Mouse (Mus musculus) lung, embryonic 14.5 days (tissue): Measurements from ENCODE around the gene Snd1. TPM values are rescaled to one million over a fixed set of nuclear protein-coding genes. Genes with fewer than 3 reads are reported as not detected.

Source experiments
- ATAC-seq: fragments of 200-750 bp; cut with Nextera tagmentation; 2 replicates; pipeline ENCODE4 v1.8.0; 2017; ENCODE audit warnings: mild to moderate bottlenecking, moderate TSS enrichment, moderate library complexity; ENCODE audit not compliant: insufficient read depth
- DNase-seq: peaks from one replicate; pipeline ENCODE4 v3.0.0-alpha.2; 2015
- H3K27ac ChIP-seq: fragments of 300-500 bp; sonication (generic); 2 replicates; pipeline ENCODE4 v1.5.1; 2014; ENCODE audit warnings: low read depth, mild to moderate bottlenecking, moderate library complexity
- H3K27me3 ChIP-seq: fragments of 300-500 bp; sonication (generic); 2 replicates; pipeline ENCODE4 v1.6.1; 2014; ENCODE audit warnings: low read length, control low read depth; ENCODE audit not compliant: insufficient read depth
- H3K36me3 ChIP-seq: fragments of 300-500 bp; sonication (generic); 2 replicates; pipeline ENCODE4 v1.6.1; 2014; ENCODE audit warnings: control low read depth; ENCODE audit not compliant: insufficient read depth
- H3K4me1 ChIP-seq: fragments of 300-500 bp; sonication (generic); 2 replicates; pipeline ENCODE4 v1.6.1; 2014; ENCODE audit warnings: antibody characterized with exemption, control low read depth; ENCODE audit not compliant: insufficient read depth
- H3K4me2 ChIP-seq: fragments of 300-500 bp; sonication (generic); 2 replicates; pipeline ENCODE4 v1.6.1; 2014; ENCODE audit warnings: mild to moderate bottlenecking
- H3K4me3 ChIP-seq: fragments of 300-500 bp; sonication (generic); 2 replicates; pipeline ENCODE4 v1.5.1; 2014; ENCODE audit warnings: low read depth, low read length
- H3K9ac ChIP-seq: fragments of 300-500 bp; sonication (generic); 2 replicates; pipeline ENCODE4 v1.6.1; 2014
- H3K9me3 ChIP-seq: fragments of 300-500 bp; sonication (generic); 2 replicates; pipeline ENCODE4 v1.6.1; 2016; ENCODE audit warnings: low read depth, low read length, control low read depth
- CTCF ChIP-seq: IDR thresholded peaks from 2 replicates; pipeline ENCODE4 v1.5.1; 2016; ENCODE audit warnings: antibody characterized with exemption, low read depth
- WGBS: fragments of 180-500 bp; shearing (Covaris S2); extraction: QIAGEN DNeasy Blood & Tissue Kit; methylation state at CpG from one replicate; pipeline ENCODE4 v1.1.7; 2014; 5-methylcytosine and 5-hydroxymethylcytosine counted together
- polyA plus RNA-seq: library from polyadenylated mRNA; unstranded; fragments of >200 nt; fragmentation: Nextera tagmentation; extraction: Ambion mirVana; gene quantifications from 2 replicates; pipeline ENCODE4 v1.2.1, GENCODE M21; 2014

Gene Snd1
- polyA plus RNA-seq, 1 experiment from 2014 or later = 145 TPM

- Histone ChIP-seq H3K36me3 (no peaks in the 10 kb centered on the region), H3K4me2 (no peak overlapping the region), H3K9ac (no peak overlapping the region), H3K4me1 (no peaks in the 10 kb centered on the region), H3K4me3 (no peak overlapping the region), H3K9me3 (no peaks in the 10 kb centered on the region), H3K27ac (no peak overlapping the region), H3K27me3 (no peaks in the 10 kb centered on the region)
- no peak for DNase-seq
- TF ChIP-seq CTCF = no peak
- WGBS = 66% methylated on average over 2 of the region's 2 CpGs
- no peak for ATAC-seq
These were observed 340.0 kb downstream of the Snd1 start for GRCm38 (mm10) chr6:28814895-28815294.

- no peak overlapping the region for H3K4me2 ChIP-seq
- ATAC-seq = no peak
These were observed 342.1 kb downstream of the Snd1 start for GRCm38 (mm10) chr6:28817039-28817438.

GRCm38 (mm10) chr6:28819509-28820358 lies 344.8 kb downstream of the Snd1 start:
- DNase-seq = peak; percentile 36
- Histone ChIP-seq H3K27me3 (no peaks in the 10 kb centered on the region), H3K27ac (no peak overlapping the region), H3K36me3 (no peaks in the 10 kb centered on the region), H3K9me3 (no peaks in the 10 kb centered on the region), H3K4me3 (no peak overlapping the region), H3K4me2 (no peak overlapping the region), H3K9ac (no peak overlapping the region), H3K4me1 (no peaks in the 10 kb centered on the region)
- ATAC-seq = peak; percentile 44; the same call in 1 of the 2 replicates
- 54% methylated on average over 13 of the region's 13 CpGs for WGBS
- TF ChIP-seq CTCF = no peak

More at GRCm38 (mm10) chr6:28817039-28817438, 342.1 kb downstream of the Snd1 start:
- no peaks in the 10 kb centered on the region for H3K27me3 ChIP-seq
- WGBS = 50% methylated on average over 9 of the region's 9 CpGs
- H3K4me1 ChIP-seq = no peaks in the 10 kb centered on the region
- H3K4me3 ChIP-seq = no peak overlapping the region
- no peaks in the 10 kb centered on the region for H3K9me3 ChIP-seq
- H3K36me3 ChIP-seq = no peaks in the 10 kb centered on the region
- H3K9ac ChIP-seq = no peak overlapping the region
- H3K27ac ChIP-seq = no peak overlapping the region
- TF ChIP-seq CTCF = no peak
- no peak for DNase-seq

- ATAC-seq (no peak), DNase-seq (no peak)
- Histone ChIP-seq H3K36me3 (no peaks in the 10 kb centered on the region), H3K27me3 (no peaks in the 10 kb centered on the region), H3K9ac (no peak overlapping the region), H3K4me1 (no peaks in the 10 kb centered on the region), H3K4me3 (no peak overlapping the region), H3K27ac (no peak overlapping the region), H3K9me3 (no peaks in the 10 kb centered on the region), H3K4me2 (no peak overlapping the region)
- TF ChIP-seq CTCF = no peak
- WGBS = 58% methylated on average over 3 of the region's 3 CpGs
These were observed 347.4 kb downstream of the Snd1 start for GRCm38 (mm10) chr6:28822296-28822695.

GRCm38 (mm10) chr6:28823375-28823774 lies 348.4 kb downstream of the Snd1 start:
- ATAC-seq (no peak), DNase-seq (no peak)
- H3K27ac ChIP-seq = no peak overlapping the region
- H3K27me3 ChIP-seq = no peaks in the 10 kb centered on the region
- 0 out of 2 replicates have a peak, but pooled peaks cover 2% of the 10 kb centered on the region for H3K4me1 ChIP-seq
- H3K9ac ChIP-seq = no peak overlapping the region
- no peak overlapping the region for H3K4me2 ChIP-seq
- WGBS = 88% methylated on average over 3 of the region's 3 CpGs
- no peaks in the 10 kb centered on the region for H3K36me3 ChIP-seq
- no peak for TF ChIP-seq CTCF
- no peaks in the 10 kb centered on the region for H3K9me3 ChIP-seq
- no peak overlapping the region for H3K4me3 ChIP-seq

GRCm38 (mm10) chr6:28823802-28824201 lies 348.9 kb downstream of the Snd1 start:
- WGBS = 80% methylated on average over 5 of the region's 5 CpGs
- no peak overlapping the region for H3K4me2 ChIP-seq
- no peak for ATAC-seq
- H3K27ac ChIP-seq = no peak overlapping the region
- TF ChIP-seq CTCF = no peak
- no peak for DNase-seq
- no peak overlapping the region for H3K9ac ChIP-seq
- no peaks in the 10 kb centered on the region for H3K9me3 ChIP-seq
- H3K27me3 ChIP-seq = no peaks in the 10 kb centered on the region
- 0 out of 2 replicates have a peak, but pooled peaks cover 2% of the 10 kb centered on the region for H3K4me1 ChIP-seq
- H3K4me3 ChIP-seq = no peak overlapping the region
- no peaks in the 10 kb centered on the region for H3K36me3 ChIP-seq

GRCm38 (mm10) chr6:28825894-28826293 lies 351.0 kb downstream of the Snd1 start:
- no peak overlapping the region for H3K4me3 ChIP-seq
- H3K36me3 ChIP-seq = no peaks in the 10 kb centered on the region
- peaks cover 6% of the 10 kb centered on the region; the same call in 1 of the 2 replicates for H3K27me3 ChIP-seq
- ATAC-seq = no peak
- WGBS = 76% methylated on average over 3 of the region's 3 CpGs
- H3K9ac ChIP-seq = no peak overlapping the region
- no peak for TF ChIP-seq CTCF
- H3K4me2 ChIP-seq = no peak overlapping the region
- no peak for DNase-seq
- 0 out of 2 replicates have a peak, but pooled peaks cover 2% of the 10 kb centered on the region for H3K4me1 ChIP-seq
- no peak overlapping the region for H3K27ac ChIP-seq
- no peaks in the 10 kb centered on the region for H3K9me3 ChIP-seq
